Mouse (Mus musculus) midbrain, embryonic 10.5 days (tissue): ENCODE results near the gene Fancl. TPM values are rescaled to one million over a fixed set of nuclear protein-coding genes. Genes with fewer than 3 reads are reported as not detected.
A peak's percentile ranks its signal among the peaks of the same experiment; 100 is the strongest.
"Not testable (repeated sequence)": the region's sequence is repeated elsewhere in the genome, so short reads cannot be mapped to it uniquely, and the experiment has no call there.

Source experiments
- DNase-seq: peaks from one replicate; pipeline ENCODE4 v3.0.0-alpha.2; 2017; ENCODE audit warnings: low spot score
- H3K27ac ChIP-seq: fragments of 300-500 bp; sonication (generic); replicated peaks from 2 replicates; pipeline ENCODE4 v1.5.1; 2016; ENCODE audit warnings: mild to moderate bottlenecking
- H3K27me3 ChIP-seq: fragments of 300-500 bp; sonication (generic); 2 replicates; pipeline ENCODE4 v1.6.1; 2016; ENCODE audit warnings: low read depth, mild to moderate bottlenecking; ENCODE audit not compliant: poor library complexity, severe bottlenecking
- H3K36me3 ChIP-seq: fragments of 300-500 bp; sonication (generic); 2 replicates; pipeline ENCODE4 v1.6.1; 2016; ENCODE audit warnings: mild to moderate bottlenecking, moderate library complexity
- H3K4me1 ChIP-seq: fragments of 300-500 bp; sonication (generic); 2 replicates; pipeline ENCODE4 v1.6.1; 2016
- H3K4me3 ChIP-seq: fragments of 300-500 bp; sonication (generic); 2 replicates; pipeline ENCODE4 v1.5.1; 2016; ENCODE audit warnings: mild to moderate bottlenecking, moderate library complexity
- H3K9me3 ChIP-seq: fragments of 300-500 bp; sonication (generic); replicated peaks from 2 replicates; pipeline ENCODE4 v1.6.1; 2016; ENCODE audit warnings: mild to moderate bottlenecking
- WGBS: fragments of 180-500 bp; shearing (Covaris S2); methylation state at CpG from one replicate; pipeline ENCODE4 v1.1.7; 2016; 5-methylcytosine and 5-hydroxymethylcytosine counted together
- polyA plus RNA-seq: library from polyadenylated mRNA; unstranded; fragments of >200 nt; fragmentation: Nextera tagmentation; extraction: Ambion mirVana; gene quantifications from 2 replicates; pipeline ENCODE4 v1.2.1, GENCODE M21; 2016

Gene Fancl
- 33.7 and 37.6 TPM in 2 replicates for polyA plus RNA-seq

DNA sequence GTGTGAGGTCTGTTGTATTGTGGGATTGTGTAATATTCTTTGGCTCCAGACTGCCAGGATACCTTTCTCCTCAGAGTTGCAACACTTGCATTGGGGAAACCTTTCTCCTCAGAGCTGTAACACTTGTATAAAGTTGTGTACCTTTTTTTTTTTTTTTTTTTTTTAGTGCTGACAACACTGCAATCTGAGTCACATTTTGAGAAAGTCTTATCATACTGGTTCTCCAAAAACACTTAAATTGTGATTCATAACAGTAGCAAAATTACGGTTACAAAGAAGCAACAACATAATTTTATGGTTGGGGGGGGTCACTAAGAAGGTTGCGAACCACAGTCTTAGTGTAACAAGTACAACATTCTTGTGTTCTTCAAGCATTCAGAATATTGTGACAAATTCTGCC lies at the start of gene Fancl:
Gene Fancl (plus strand): TSS at position 165 of the 400 bp plus-strand sequence.
- peaks cover 13% of the 10 kb centered on the region; the same call in 1 of the 2 replicates for H3K4me1 ChIP-seq
- H3K4me3 ChIP-seq: peak within 1 kb of the TSS; percentile 64
- H3K9me3 ChIP-seq: no peaks in the 10 kb centered on the region
- WGBS: 95% methylated on average over 2 of the region's 2 CpGs
- no peaks in the 10 kb centered on the region for H3K27me3 ChIP-seq
- H3K36me3 ChIP-seq: peaks cover 6% of the 10 kb centered on the region; the same call in 1 of the 2 replicates
- no peak for DNase-seq
- peak within 1 kb of the TSS; percentile 96 for H3K27ac ChIP-seq

DNA sequence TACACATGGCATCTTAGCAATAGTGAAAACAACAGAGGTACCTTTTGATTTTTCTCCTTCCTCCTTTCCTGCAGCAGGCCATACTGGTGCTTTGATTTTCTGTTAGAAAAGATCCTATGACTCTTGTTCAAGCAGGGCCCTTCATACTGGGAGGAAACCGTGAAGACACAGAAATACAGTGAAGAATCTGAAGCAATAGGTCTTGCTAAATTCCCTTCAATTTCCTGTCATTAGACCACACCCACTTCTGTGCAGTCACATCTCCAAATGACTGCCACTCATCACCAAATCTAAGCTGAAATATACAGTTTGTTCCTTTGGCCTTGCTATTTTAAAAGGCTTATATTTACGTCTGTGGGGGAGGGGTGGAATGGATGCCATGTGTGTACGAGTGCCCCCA lies 49.1 kb upstream of the Fancl start:
- H3K4me1 ChIP-seq: no peaks in the 10 kb centered on the region
- H3K27me3 ChIP-seq: no peaks in the 10 kb centered on the region
- WGBS: 85% methylated on average over 3 of the region's 3 CpGs
- H3K4me3 ChIP-seq: no peak overlapping the region
- H3K27ac ChIP-seq: no peak overlapping the region
- H3K36me3 ChIP-seq: no peaks in the 10 kb centered on the region
- no peaks in the 10 kb centered on the region for H3K9me3 ChIP-seq
- no peak for DNase-seq

- H3K27ac ChIP-seq, H3K4me1 ChIP-seq, H3K27me3 ChIP-seq, H3K4me3 ChIP-seq, H3K9me3 ChIP-seq, H3K36me3 ChIP-seq, DNase-seq: not testable (repeated sequence)
- 76% methylated on average over 2 of the region's 2 CpGs for WGBS
Observed at GRCm38 (mm10) chr11:26370176-26370575, 15.8 kb upstream of the Fancl start.

GRCm38 (mm10) chr11:26371980-26372379 lies 14.0 kb upstream of the Fancl start:
- H3K4me3 ChIP-seq, H3K27ac ChIP-seq, H3K36me3 ChIP-seq, DNase-seq, H3K4me1 ChIP-seq, H3K9me3 ChIP-seq, H3K27me3 ChIP-seq: not testable (repeated sequence)
- WGBS: 19% methylated on average over 1 of the region's 1 CpGs

DNA sequence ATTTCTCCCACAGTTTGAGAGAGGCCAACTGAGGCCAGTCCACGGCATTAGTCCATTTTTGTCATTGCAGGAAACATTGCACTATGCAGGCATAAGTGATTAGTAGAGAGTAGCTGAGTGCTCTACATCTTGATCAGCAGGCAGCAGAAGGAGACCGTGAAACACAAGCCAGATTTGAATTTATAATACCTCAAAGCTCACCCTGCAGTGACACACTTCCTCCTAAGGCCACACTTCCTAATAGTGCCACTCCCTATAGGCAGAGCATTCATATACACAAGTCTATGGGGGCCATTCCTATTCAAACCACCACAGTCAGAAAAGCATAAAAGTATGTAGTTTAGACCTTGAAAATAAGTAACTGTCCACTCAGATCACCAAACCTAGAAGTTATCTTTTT lies 11.8 kb upstream of the Fancl start:
- H3K4me1 ChIP-seq: no peaks in the 10 kb centered on the region
- H3K27me3 ChIP-seq: no peaks in the 10 kb centered on the region
- WGBS: 90% methylated on average over 2 of the region's 2 CpGs
- no peak overlapping the region for H3K4me3 ChIP-seq
- no peak overlapping the region for H3K27ac ChIP-seq
- H3K36me3 ChIP-seq: no peaks in the 10 kb centered on the region
- DNase-seq: no peak
- H3K9me3 ChIP-seq: no peaks in the 10 kb centered on the region

- no peaks in the 10 kb centered on the region for H3K4me1 ChIP-seq
- H3K27ac ChIP-seq: no peak overlapping the region
- no peak for DNase-seq
- no peaks in the 10 kb centered on the region for H3K36me3 ChIP-seq
- H3K4me3 ChIP-seq: no peak overlapping the region
- no peaks in the 10 kb centered on the region for H3K9me3 ChIP-seq
- 83% methylated on average over 2 of the region's 2 CpGs for WGBS
- no peaks in the 10 kb centered on the region for H3K27me3 ChIP-seq
Observed at GRCm38 (mm10) chr11:26378074-26378473, 7.9 kb upstream of the Fancl start.

GRCm38 (mm10) chr11:26381499-26381898 lies 4.4 kb upstream of the Fancl start:
- DNase-seq: no peak
- no peaks in the 10 kb centered on the region for H3K9me3 ChIP-seq
- no peak overlapping the region for H3K27ac ChIP-seq
- no peaks in the 10 kb centered on the region for H3K27me3 ChIP-seq
- WGBS: 82% methylated on average over 6 of the region's 6 CpGs
- H3K36me3 ChIP-seq: no peaks in the 10 kb centered on the region
- no peak overlapping the region for H3K4me3 ChIP-seq
- no peaks in the 10 kb centered on the region for H3K4me1 ChIP-seq

- H3K4me1 ChIP-seq: peaks cover 13% of the 10 kb centered on the region; the same call in 1 of the 2 replicates
- peak overlapping the region; percentile 64 for H3K4me3 ChIP-seq
- H3K9me3 ChIP-seq: no peaks in the 10 kb centered on the region
- peak overlapping the region; percentile 96 for H3K27ac ChIP-seq
- no peak for DNase-seq
- H3K27me3 ChIP-seq: no peaks in the 10 kb centered on the region
- peaks cover 6% of the 10 kb centered on the region; the same call in 1 of the 2 replicates for H3K36me3 ChIP-seq
- WGBS: 64% methylated on average over 2 of the region's 2 CpGs
Observed at GRCm38 (mm10) chr11:26386678-26387077, 743 bp downstream of the Fancl start.

DNA sequence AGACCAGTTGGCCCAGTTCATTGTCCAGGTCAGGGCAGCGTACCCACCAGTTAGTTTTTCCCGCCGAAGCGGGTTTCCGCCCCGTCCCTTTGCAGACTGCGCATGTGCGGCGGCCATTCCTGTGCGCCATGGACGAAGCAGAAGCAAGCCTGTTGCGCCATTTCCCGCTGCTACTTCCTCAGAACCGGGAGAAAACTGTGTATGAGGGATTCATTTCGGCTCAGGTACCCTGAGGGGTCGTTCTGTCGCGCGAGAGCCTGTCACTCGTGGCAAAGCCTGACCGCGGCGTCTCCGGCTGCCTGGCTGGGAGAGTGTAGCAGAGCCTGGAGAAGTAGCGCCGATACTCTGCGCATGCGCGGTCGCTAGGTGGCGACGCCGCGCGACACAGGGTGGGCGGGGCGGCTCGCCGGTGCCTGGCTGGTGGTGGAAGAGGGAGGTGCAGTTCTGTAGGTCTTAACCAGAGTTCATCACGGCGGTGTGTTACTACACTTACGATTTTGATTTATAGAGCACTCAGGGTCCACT lies 1.2 kb downstream of the Fancl start:
- Histone ChIP-seq H3K27ac (peak overlapping the region; percentile 96), H3K36me3 (peaks cover 6% of the 10 kb centered on the region; the same call in 1 of the 2 replicates), H3K4me3 (peak overlapping the region; percentile 64), H3K4me1 (peaks cover 13% of the 10 kb centered on the region; the same call in 1 of the 2 replicates), H3K27me3 (no peaks in the 10 kb centered on the region), H3K9me3 (no peaks in the 10 kb centered on the region)
- WGBS: under 1% methylated on average over 42 of the region's 42 CpGs
- peak; percentile 94 for DNase-seq

- H3K27ac ChIP-seq: no peak overlapping the region
- no peaks in the 10 kb centered on the region for H3K9me3 ChIP-seq
- WGBS: 54% methylated on average over 3 of the region's 3 CpGs
- no peak overlapping the region for H3K4me3 ChIP-seq
- no peaks in the 10 kb centered on the region for H3K27me3 ChIP-seq
- no peaks in the 10 kb centered on the region for H3K36me3 ChIP-seq
- peaks cover 5% of the 10 kb centered on the region for H3K4me1 ChIP-seq
- no peak for DNase-seq
Observed at GRCm38 (mm10) chr11:26395561-26395960, 9.6 kb downstream of the Fancl start.

GRCm38 (mm10) chr11:26412972-26413371 lies 27.0 kb downstream of the Fancl start:
- Histone ChIP-seq H3K27me3 (no peaks in the 10 kb centered on the region), H3K9me3 (no peaks in the 10 kb centered on the region), H3K4me1 (no peaks in the 10 kb centered on the region), H3K4me3 (no peak overlapping the region), H3K27ac (no peak overlapping the region), H3K36me3 (peaks cover 13% of the 10 kb centered on the region; the same call in 1 of the 2 replicates)
- 94% methylated on average over 3 of the region's 3 CpGs for WGBS
- no peak for DNase-seq

DNA sequence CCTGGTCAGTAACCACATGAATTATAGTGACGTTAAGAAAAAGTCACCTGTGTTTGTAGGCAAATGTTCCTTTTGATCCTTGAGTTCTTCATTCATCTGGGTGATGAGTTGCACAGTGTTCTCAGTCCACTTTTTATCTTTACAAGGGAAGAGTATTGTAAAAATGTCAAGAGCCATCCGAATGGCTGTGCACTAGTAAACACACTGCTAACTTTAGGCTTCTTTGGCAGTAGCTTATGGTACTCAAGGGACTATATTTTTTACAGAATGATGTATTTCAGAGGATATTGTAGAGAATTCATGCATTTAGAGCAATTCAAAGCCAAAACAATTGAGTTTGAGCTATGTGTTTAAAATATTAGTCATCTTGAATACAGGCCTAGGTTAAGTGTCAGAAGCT lies 35.5 kb downstream of the Fancl start:
- Histone ChIP-seq H3K27me3 (no peaks in the 10 kb centered on the region), H3K36me3 (peaks cover 17% of the 10 kb centered on the region), H3K9me3 (no peaks in the 10 kb centered on the region), H3K4me3 (no peak overlapping the region), H3K27ac (no peak overlapping the region), H3K4me1 (no peaks in the 10 kb centered on the region)
- no peak for DNase-seq
- 90% methylated on average over 2 of the region's 2 CpGs for WGBS

DNA sequence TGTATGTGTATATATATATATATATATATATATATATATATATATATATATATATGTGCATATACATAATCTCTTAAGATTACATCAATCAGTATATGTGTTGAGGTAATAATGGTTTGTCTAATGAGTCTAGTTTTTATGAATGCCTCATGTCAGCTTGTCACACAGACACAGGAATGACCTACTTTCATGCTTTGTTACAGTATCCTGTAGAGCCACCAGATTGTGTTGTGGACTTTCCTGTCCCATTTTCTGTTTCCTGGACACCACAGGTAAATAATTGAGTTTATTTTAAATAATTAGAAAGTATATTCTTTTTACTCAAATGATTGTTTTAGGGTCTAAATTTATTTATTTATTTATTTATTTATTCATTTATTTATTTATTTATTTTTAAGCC lies 48.3 kb downstream of the Fancl start:
- no peak overlapping the region for H3K4me3 ChIP-seq
- DNase-seq: no peak
- no peaks in the 10 kb centered on the region for H3K9me3 ChIP-seq
- H3K27me3 ChIP-seq: no peaks in the 10 kb centered on the region
- no peaks in the 10 kb centered on the region for H3K4me1 ChIP-seq
- no peak overlapping the region for H3K27ac ChIP-seq
- no peaks in the 10 kb centered on the region for H3K36me3 ChIP-seq

GRCm38 (mm10) chr11:26437818-26438217 lies 51.9 kb downstream of the Fancl start:
- DNase-seq: no peak
- no peak overlapping the region for H3K4me3 ChIP-seq
- WGBS: 93% methylated on average over 13 of the region's 13 CpGs
- H3K9me3 ChIP-seq: no peaks in the 10 kb centered on the region
- H3K4me1 ChIP-seq: no peaks in the 10 kb centered on the region
- H3K27me3 ChIP-seq: no peaks in the 10 kb centered on the region
- H3K27ac ChIP-seq: no peak overlapping the region
- no peaks in the 10 kb centered on the region for H3K36me3 ChIP-seq
